Mouse (Mus musculus): ENCODE measurements around the gene Siah3. TPM values are rescaled to one million over a fixed set of nuclear protein-coding genes. Genes with fewer than 3 reads are reported as not detected.

The Siah3 gene
- polyA plus RNA-seq, 1 experiment from 2014 or later = 0.33 TPM

- H3K27me3 ChIP-seq (ENCODE audit: low read depth, poor library complexity, severe bottlenecking) = peaks cover 13% of the 10 kb centered on the region
- no peak for DNase-seq (ENCODE audit: low spot score)
- 74% methylated on average over 17 of the region's 17 CpGs for WGBS
- H3K27ac ChIP-seq (replicated peaks) = peak overlapping the region; percentile 68
- H3K9me3 ChIP-seq (replicated peaks) = no peaks in the 10 kb centered on the region
- H3K36me3 ChIP-seq = no peaks in the 10 kb centered on the region
- no peak overlapping the region for H3K4me3 ChIP-seq
- H3K4me1 ChIP-seq = peaks cover 59% of the 10 kb centered on the region
These were observed 84.6 kb downstream of the Siah3 start for GRCm38 (mm10) chr14:75540216-75540995.

GRCm38 (mm10) chr14:75540996-75541350 lies 85.2 kb downstream of the Siah3 start:
- 14% methylated on average over 5 of the region's 5 CpGs for WGBS
- DNase-seq (ENCODE audit: low spot score) = peak; percentile 41
- Histone ChIP-seq H3K27ac (replicated peaks) (peak overlapping the region; percentile 68), H3K36me3 (no peaks in the 10 kb centered on the region), H3K27me3 (ENCODE audit: low read depth, poor library complexity, severe bottlenecking) (peaks cover 13% of the 10 kb centered on the region), H3K9me3 (replicated peaks) (no peaks in the 10 kb centered on the region), H3K4me3 (no peak overlapping the region), H3K4me1 (peaks cover 58% of the 10 kb centered on the region)

- peak; percentile 55 for DNase-seq (ENCODE audit: low spot score)
- Histone ChIP-seq H3K4me3 (no peak overlapping the region), H3K4me1 (peaks cover 50% of the 10 kb centered on the region), H3K27me3 (ENCODE audit: low read depth, poor library complexity, severe bottlenecking) (peaks cover 19% of the 10 kb centered on the region), H3K36me3 (no peaks in the 10 kb centered on the region), H3K27ac (replicated peaks) (peak overlapping the region; percentile 68; the same call in 1 of the 2 replicates), H3K9me3 (replicated peaks) (no peaks in the 10 kb centered on the region)
- WGBS = 12% methylated on average over 8 of the region's 8 CpGs
These were observed 85.9 kb downstream of the Siah3 start for GRCm38 (mm10) chr14:75541731-75542130.

- Histone ChIP-seq H3K4me1 (peaks cover 30% of the 10 kb centered on the region), H3K9me3 (replicated peaks) (no peaks in the 10 kb centered on the region), H3K36me3 (no peaks in the 10 kb centered on the region), H3K27ac (replicated peaks) (no peak overlapping the region), H3K27me3 (ENCODE audit: low read depth, poor library complexity, severe bottlenecking) (no peaks in the 10 kb centered on the region), H3K4me3 (no peak overlapping the region)
- WGBS = 59% methylated on average over 9 of the region's 9 CpGs
- DNase-seq (ENCODE audit: low spot score) = no peak
These were observed 106.0 kb downstream of the Siah3 start for GRCm38 (mm10) chr14:75561577-75562331.

- DNase-seq (ENCODE audit: low spot score) = no peak
- Histone ChIP-seq H3K4me1 (peaks cover 22% of the 10 kb centered on the region), H3K36me3 (no peaks in the 10 kb centered on the region), H3K27me3 (ENCODE audit: low read depth, poor library complexity, severe bottlenecking) (no peaks in the 10 kb centered on the region), H3K4me3 (no peak overlapping the region), H3K9me3 (replicated peaks) (no peaks in the 10 kb centered on the region), H3K27ac (replicated peaks) (no peak overlapping the region; the same call in 1 of the 2 replicates)
- WGBS = 67% methylated on average over 14 of the region's 14 CpGs
These were observed 109.9 kb downstream of the Siah3 start for GRCm38 (mm10) chr14:75565534-75566140.

GRCm38 (mm10) chr14:75566303-75566702 lies 110.5 kb downstream of the Siah3 start:
- H3K4me3 ChIP-seq = no peak overlapping the region
- no peaks in the 10 kb centered on the region for H3K36me3 ChIP-seq
- peaks cover 16% of the 10 kb centered on the region for H3K4me1 ChIP-seq
- H3K9me3 ChIP-seq (replicated peaks) = no peaks in the 10 kb centered on the region
- H3K27me3 ChIP-seq (ENCODE audit: low read depth, poor library complexity, severe bottlenecking) = no peaks in the 10 kb centered on the region
- no peak overlapping the region for H3K27ac ChIP-seq (replicated peaks)
- DNase-seq (ENCODE audit: low spot score) = no peak
- 75% methylated on average over 3 of the region's 3 CpGs for WGBS

GRCm38 (mm10) chr14:75579010-75579409 lies 123.2 kb downstream of the Siah3 start:
- Histone ChIP-seq H3K36me3 (no peaks in the 10 kb centered on the region), H3K4me1 (no peaks in the 10 kb centered on the region), H3K27ac (replicated peaks) (no peak overlapping the region), H3K27me3 (ENCODE audit: low read depth, poor library complexity, severe bottlenecking) (no peaks in the 10 kb centered on the region), H3K4me3 (no peak overlapping the region), H3K9me3 (replicated peaks) (no peaks in the 10 kb centered on the region)
- DNase-seq (ENCODE audit: low spot score) = no peak
- WGBS = 92% methylated on average over 6 of the region's 6 CpGs

Other genes with a start within 250 kb of the Siah3 start
- not detected in 2 replicates for gene Cpb2, start 213.7 kb upstream of the Siah3 start, polyA plus RNA-seq (2016; fragmentation: Nextera tagmentation; extraction: Ambion mirVana)
- gene Zc3h13, start 171.6 kb upstream of the Siah3 start, polyA plus RNA-seq (2016; fragmentation: Nextera tagmentation; extraction: Ambion mirVana) = 32.8 and 36.2 TPM in 2 replicates
- gene Spert, start 137.1 kb downstream of the Siah3 start, polyA plus RNA-seq (2016; fragmentation: Nextera tagmentation; extraction: Ambion mirVana) = not detected in 2 replicates
- not detected in 2 replicates for gene Erich6b, start 186.3 kb downstream of the Siah3 start, polyA plus RNA-seq (2016; fragmentation: Nextera tagmentation; extraction: Ambion mirVana)